Mouse (Mus musculus) liver, embryonic 16.5 days (tissue): ENCODE data around the gene Slc25a53. TPM values are rescaled to one million over a fixed set of nuclear protein-coding genes. Genes with fewer than 3 reads are reported as not detected.

Experiments
- ATAC-seq: fragments of 200-750 bp; cut with Nextera tagmentation; 2 replicates; pipeline ENCODE4 v1.8.0; 2017; ENCODE audit warnings: low read depth, mild to moderate bottlenecking, moderate number of reproducible peaks, moderate library complexity
- H3K27ac ChIP-seq: fragments of 300-500 bp; sonication (generic); 2 replicates; pipeline ENCODE4 v1.5.1; 2014; ENCODE audit warnings: mild to moderate bottlenecking, low read length
- H3K27me3 ChIP-seq: fragments of 300-500 bp; sonication (generic); 2 replicates; pipeline ENCODE4 v1.6.1; 2014; ENCODE audit warnings: low read depth, low read length, mixed read lengths; ENCODE audit not compliant: control insufficient read depth, insufficient read depth
- H3K36me3 ChIP-seq: fragments of 300-500 bp; sonication (generic); 2 replicates; pipeline ENCODE4 v1.6.1; 2014; ENCODE audit warnings: mild to moderate bottlenecking; ENCODE audit not compliant: control insufficient read depth, insufficient read depth
- H3K4me1 ChIP-seq: fragments of 300-500 bp; sonication (generic); 2 replicates; pipeline ENCODE4 v1.6.1; 2014; ENCODE audit warnings: low read depth, low read length, mixed read lengths; ENCODE audit not compliant: control insufficient read depth
- H3K4me2 ChIP-seq: fragments of 300-500 bp; sonication (generic); 2 replicates; pipeline ENCODE4 v1.6.1; 2014; ENCODE audit warnings: low read depth, low read length, mixed read lengths
- H3K4me3 ChIP-seq: fragments of 300-500 bp; sonication (generic); 2 replicates; pipeline ENCODE4 v1.5.1; 2014; ENCODE audit warnings: low read depth, mild to moderate bottlenecking, low read length
- H3K9ac ChIP-seq: fragments of 300-500 bp; sonication (generic); 2 replicates; pipeline ENCODE4 v1.6.1; 2014; ENCODE audit warnings: low read depth, low read length
- H3K9me3 ChIP-seq: fragments of 300-500 bp; sonication (generic); replicated peaks from 2 replicates; pipeline ENCODE4 v1.6.1; 2016; ENCODE audit warnings: low read length; ENCODE audit not compliant: control insufficient read depth
- WGBS: fragments of 180-500 bp; shearing (Covaris S2); extraction: QIAGEN DNeasy Blood & Tissue Kit; methylation state at CpG from one replicate; pipeline ENCODE4 v1.1.7; 2014; ENCODE audit not compliant: insufficient replicate concordance; 5-methylcytosine and 5-hydroxymethylcytosine counted together
- polyA plus RNA-seq: library from polyadenylated mRNA; unstranded; fragments of >200 nt; fragmentation: Nextera tagmentation; extraction: Ambion mirVana; gene quantifications from 2 replicates; pipeline ENCODE4 v1.2.1, GENCODE M21; 2015

Slc25a53 gene
- polyA plus RNA-seq, result 2.1 and 2.2 TPM in 2 replicates

- peak within 1 kb of the TSS; percentile 68 for H3K4me2 ChIP-seq
- no peaks in the 10 kb centered on the region for H3K9me3 ChIP-seq
- H3K4me1 ChIP-seq, result peaks cover 2% of the 10 kb centered on the region
- 23% methylated on average over 31 of the region's 31 CpGs for WGBS
- ATAC-seq, result peak; percentile 89
- H3K27ac ChIP-seq, result peak within 1 kb of the TSS; percentile 80
- no peaks in the 10 kb centered on the region for H3K36me3 ChIP-seq
- peak within 1 kb of the TSS; percentile 72 for H3K4me3 ChIP-seq
- no peaks in the 10 kb centered on the region for H3K27me3 ChIP-seq
- peak within 1 kb of the TSS; percentile 66 for H3K9ac ChIP-seq
Observed at GRCm38 (mm10) chrX:137038000-137038483, at the start of gene Slc25a53. TSS of gene Slc25a53 (minus strand) at chrX:137038302.

GRCm38 (mm10) chrX:137063202-137063601, 25.1 kb upstream of the Slc25a53 start:
- H3K9me3 ChIP-seq, result no peaks in the 10 kb centered on the region
- H3K27ac ChIP-seq, result no peak overlapping the region
- ATAC-seq, result no peak
- no peaks in the 10 kb centered on the region for H3K27me3 ChIP-seq
- WGBS, result 72% methylated on average over 9 of the region's 9 CpGs
- no peaks in the 10 kb centered on the region for H3K4me1 ChIP-seq
- H3K4me2 ChIP-seq, result no peak overlapping the region
- H3K4me3 ChIP-seq, result no peak overlapping the region
- H3K9ac ChIP-seq, result no peak overlapping the region
- no peaks in the 10 kb centered on the region for H3K36me3 ChIP-seq

GRCm38 (mm10) chrX:137049425-137050225, 11.5 kb upstream of the Slc25a53 start, which contains the start of gene Fam199x:
TSS of gene Fam199x (plus strand) at chrX:137049594.
- Histone ChIP-seq H3K4me2 (peak within 1 kb of the TSS; percentile 76), H3K4me3 (peak within 1 kb of the TSS; percentile 68), H3K9ac (peak within 1 kb of the TSS; percentile 61), H3K4me1 (no peaks in the 10 kb centered on the region; the same call in 1 of the 2 replicates), H3K27ac (no peak within 1 kb of the TSS), H3K27me3 (no peaks in the 10 kb centered on the region), H3K36me3 (no peaks in the 10 kb centered on the region), H3K9me3 (no peaks in the 10 kb centered on the region)
- ATAC-seq, result peak; percentile 92
- WGBS, result 19% methylated on average over 57 of the region's 62 CpGs

- Histone ChIP-seq H3K4me1 (no peaks in the 10 kb centered on the region; the same call in 1 of the 2 replicates), H3K4me2 (peak overlapping the region; percentile 76), H3K36me3 (no peaks in the 10 kb centered on the region), H3K9ac (peak overlapping the region; percentile 41; the same call in 1 of the 2 replicates), H3K27me3 (no peaks in the 10 kb centered on the region), H3K27ac (no peak overlapping the region), H3K4me3 (peak overlapping the region; percentile 68), H3K9me3 (no peaks in the 10 kb centered on the region)
- WGBS, result 17% methylated on average over 11 of the region's 11 CpGs
- no peak for ATAC-seq
Observed at GRCm38 (mm10) chrX:137049060-137049424, 10.9 kb upstream of the Slc25a53 start.

GRCm38 (mm10) chrX:137038502-137038901, 400 bp upstream of the Slc25a53 start:
- Histone ChIP-seq H3K9me3 (no peaks in the 10 kb centered on the region), H3K4me2 (peak overlapping the region; percentile 68), H3K9ac (peak overlapping the region; percentile 66), H3K27ac (peak overlapping the region; percentile 80; the same call in 1 of the 2 replicates), H3K4me3 (peak overlapping the region; percentile 72), H3K36me3 (no peaks in the 10 kb centered on the region), H3K4me1 (peaks cover 2% of the 10 kb centered on the region), H3K27me3 (no peaks in the 10 kb centered on the region)
- ATAC-seq, result no peak
- WGBS, result 42% methylated on average over 7 of the region's 7 CpGs

- 21% methylated on average over 12 of the region's 12 CpGs for WGBS
- peak overlapping the region; percentile 72 for H3K4me3 ChIP-seq
- no peaks in the 10 kb centered on the region for H3K27me3 ChIP-seq
- no peak overlapping the region; the same call in 1 of the 2 replicates for H3K27ac ChIP-seq
- ATAC-seq, result peak; percentile 15; the same call in 1 of the 2 replicates
- peaks cover 2% of the 10 kb centered on the region for H3K4me1 ChIP-seq
- no peaks in the 10 kb centered on the region for H3K36me3 ChIP-seq
- no peaks in the 10 kb centered on the region for H3K9me3 ChIP-seq
- H3K9ac ChIP-seq, result peak overlapping the region; percentile 66
- H3K4me2 ChIP-seq, result peak overlapping the region; percentile 68
Observed at GRCm38 (mm10) chrX:137037470-137037999, 567 bp downstream of the Slc25a53 start.

- Histone ChIP-seq H3K9ac (no peak overlapping the region), H3K36me3 (no peaks in the 10 kb centered on the region), H3K27ac (no peak overlapping the region), H3K4me1 (peaks cover 2% of the 10 kb centered on the region), H3K27me3 (no peaks in the 10 kb centered on the region), H3K9me3 (no peaks in the 10 kb centered on the region), H3K4me3 (no peak overlapping the region), H3K4me2 (no peak overlapping the region)
- no peak for ATAC-seq
- WGBS, result 61% methylated on average over 4 of the region's 4 CpGs
Observed at GRCm38 (mm10) chrX:137034322-137034721, 3.8 kb downstream of the Slc25a53 start.

GRCm38 (mm10) chrX:137031726-137032125, 6.4 kb downstream of the Slc25a53 start:
- no peak for ATAC-seq
- Histone ChIP-seq H3K4me2 (no peak overlapping the region), H3K4me3 (no peak overlapping the region), H3K27me3 (no peaks in the 10 kb centered on the region), H3K9ac (no peak overlapping the region), H3K36me3 (no peaks in the 10 kb centered on the region), H3K9me3 (no peaks in the 10 kb centered on the region), H3K4me1 (no peaks in the 10 kb centered on the region), H3K27ac (no peak overlapping the region)
- WGBS, result 79% methylated on average over 5 of the region's 5 CpGs

GRCm38 (mm10) chrX:137030916-137031315, 7.2 kb downstream of the Slc25a53 start:
- ATAC-seq, result no peak

More at GRCm38 (mm10) chrX:137030916-137031315, 7.2 kb downstream of the Slc25a53 start:
- Histone ChIP-seq H3K9ac (no peak overlapping the region), H3K4me2 (no peak overlapping the region), H3K9me3 (no peaks in the 10 kb centered on the region), H3K4me1 (no peaks in the 10 kb centered on the region), H3K27ac (no peak overlapping the region), H3K36me3 (no peaks in the 10 kb centered on the region), H3K27me3 (no peaks in the 10 kb centered on the region), H3K4me3 (no peak overlapping the region)
- 89% methylated on average over 8 of the region's 8 CpGs for WGBS
